Mouse (Mus musculus): ENCODE results near the gene Hapln2.

Gene Hapln2

GRCm38 (mm10) chr3:88005822-88006786 is 21.3 kb downstream of the Hapln2 start:
- CTCF ChIA-PET = interaction anchor here (0.6 to 0.7 kb wide), 2 partner anchors 13 to 198 kb away, joined by 4 read pairs; no protein-coding TSS in a partner anchor

- CTCF ChIA-PET = no interaction called here
These were observed 24.9 kb downstream of the Hapln2 start for GRCm38 (mm10) chr3:88002291-88002976.

GRCm38 (mm10) chr3:88000816-88001595 is 26.4 kb downstream of the Hapln2 start:
- CTCF ChIA-PET = no interaction called here

- CTCF ChIA-PET = no interaction called here
These were observed 27.2 kb downstream of the Hapln2 start, which contains the start of gene Bcan for GRCm38 (mm10) chr3:88000181-88000580. Gene Bcan (minus strand): TSS chr3:88000230.

- CTCF ChIA-PET = interaction anchor here (0.6 kb wide), 2 partner anchors 33 to 730 kb away, joined by 4 to 7 read pairs; no protein-coding TSS in a partner anchor
These were observed 28.0 kb downstream of the Hapln2 start for GRCm38 (mm10) chr3:87999243-87999895.

- CTCF ChIA-PET = interaction anchor here (0.6 kb wide), 2 partner anchors 32 to 731 kb away, joined by 4 to 7 read pairs; no protein-coding TSS in a partner anchor
These were observed 28.6 kb downstream of the Hapln2 start for GRCm38 (mm10) chr3:87998747-87999146.

DNA sequence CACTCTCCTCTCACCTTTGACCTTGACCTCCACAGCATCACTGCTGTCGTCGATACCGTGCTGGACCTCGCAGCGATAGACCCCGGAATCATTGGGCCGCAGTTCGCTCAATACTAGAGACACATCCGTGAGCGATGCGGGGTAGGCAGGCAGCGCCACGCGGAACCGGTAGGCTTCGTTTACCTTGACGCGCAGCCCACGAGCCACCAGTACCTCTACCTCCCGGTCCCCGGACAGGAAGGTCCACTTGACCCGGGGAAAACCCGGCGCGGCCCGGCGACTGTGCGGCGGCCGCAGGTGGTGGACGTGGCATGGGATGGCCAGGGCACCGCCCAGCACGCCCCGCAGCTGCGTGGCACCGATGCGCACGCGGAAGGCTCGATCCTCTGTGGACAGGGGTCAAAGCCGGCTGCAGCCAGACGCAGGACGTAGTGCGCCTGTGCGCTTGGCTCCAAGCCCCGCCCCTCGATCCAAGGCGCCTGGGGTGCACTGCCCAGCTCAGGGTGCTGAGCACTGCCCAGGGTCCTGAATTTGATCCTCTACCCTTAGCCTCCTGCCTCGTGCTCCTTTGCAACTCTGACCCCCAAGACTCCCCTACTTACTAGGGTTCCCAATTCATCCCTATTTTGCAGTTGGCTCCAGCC is 30.3 kb downstream of the Hapln2 start:
- CTCF ChIA-PET = no interaction called here

DNA sequence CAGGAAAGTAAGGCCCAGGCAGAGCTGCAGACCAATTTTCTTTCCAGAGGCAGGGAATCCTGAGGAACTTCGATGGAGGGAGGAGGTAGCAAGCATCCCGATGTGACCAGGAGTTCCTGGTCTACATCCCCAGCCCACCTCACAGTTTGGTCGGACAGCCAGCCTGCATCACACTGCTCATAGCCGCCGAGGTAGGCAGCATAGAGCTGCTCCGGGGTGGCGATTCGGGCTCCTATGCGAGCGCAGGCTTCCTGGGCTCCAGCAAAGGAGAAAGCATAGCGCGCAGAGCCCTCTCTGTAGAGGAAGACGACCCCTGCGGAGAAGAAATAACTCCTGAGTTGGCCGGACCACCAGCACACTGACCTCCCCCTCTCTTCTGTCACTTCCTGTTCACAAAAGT is 31.0 kb downstream of the Hapln2 start:
- CTCF ChIA-PET = no interaction called here

DNA sequence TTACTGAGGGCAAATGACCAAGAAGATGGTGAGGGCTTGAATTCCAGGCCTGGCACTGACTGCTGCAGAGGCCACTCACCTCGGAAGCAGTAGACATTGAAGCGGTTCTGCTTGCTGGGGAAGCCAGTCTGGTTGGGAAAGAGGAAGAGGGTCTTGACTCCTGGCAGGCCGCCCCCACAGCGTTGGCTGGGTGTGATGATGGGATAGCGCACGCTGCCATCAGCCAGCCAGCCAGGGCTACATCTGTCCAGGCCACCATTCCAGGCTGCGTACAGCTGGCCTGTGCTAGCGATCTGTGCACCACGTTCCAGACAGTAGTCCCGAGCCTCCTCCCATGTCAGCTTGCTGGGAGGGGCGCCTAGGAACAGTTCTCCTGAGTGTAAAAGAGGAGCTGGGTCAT is 32.1 kb downstream of the Hapln2 start:
- CTCF ChIA-PET = no interaction called here

DNA sequence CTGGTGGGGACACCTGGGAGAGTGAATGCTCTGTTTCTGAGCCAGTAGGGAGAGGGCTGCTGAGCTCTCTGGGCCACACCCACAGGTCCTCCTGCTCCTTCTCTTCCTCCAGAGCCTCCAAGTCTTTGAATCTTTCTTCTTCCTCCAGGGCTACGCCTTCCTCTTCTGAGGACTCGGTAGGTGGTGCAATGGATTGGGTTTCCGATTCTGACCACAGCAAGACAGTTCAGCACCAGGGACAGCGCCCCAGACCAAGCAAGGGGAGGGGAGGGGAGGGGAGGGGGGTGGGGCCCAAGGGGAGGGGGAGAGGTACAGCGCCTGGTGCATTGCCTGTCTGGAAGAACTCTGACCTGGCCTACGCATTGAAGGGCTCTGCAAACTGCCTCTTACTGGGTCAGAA is 33.9 kb downstream of the Hapln2 start:
- CTCF ChIA-PET = interaction anchor here (0.7 kb wide), 1 partner anchor 1207 kb away, joined by 8 read pairs; no protein-coding TSS in a partner anchor

DNA sequence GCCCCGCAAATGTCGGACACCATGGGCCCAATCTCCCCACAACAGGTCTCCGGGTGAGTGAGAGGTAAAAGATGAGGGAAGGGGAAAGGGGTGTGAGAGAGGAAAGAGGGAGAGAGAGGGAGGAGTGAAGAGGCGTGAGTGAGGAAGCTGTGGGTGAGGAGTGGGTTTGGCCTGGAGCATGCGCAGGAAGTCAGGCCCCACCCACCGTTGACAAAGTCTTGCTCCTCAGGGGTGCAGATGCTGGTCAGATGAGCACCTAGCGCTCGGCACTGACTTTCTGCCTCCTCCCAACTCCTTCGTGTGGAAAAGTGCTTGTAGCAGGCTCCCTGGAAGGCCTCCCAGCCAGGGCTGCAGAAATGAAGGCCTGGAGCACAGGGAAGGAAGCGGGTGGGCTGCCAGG is 37.4 kb downstream of the Hapln2 start:
- CTCF ChIA-PET = interaction anchor here (0.7 kb wide), 1 partner anchor 571 kb away, joined by 4 read pairs; no protein-coding TSS in a partner anchor

DNA sequence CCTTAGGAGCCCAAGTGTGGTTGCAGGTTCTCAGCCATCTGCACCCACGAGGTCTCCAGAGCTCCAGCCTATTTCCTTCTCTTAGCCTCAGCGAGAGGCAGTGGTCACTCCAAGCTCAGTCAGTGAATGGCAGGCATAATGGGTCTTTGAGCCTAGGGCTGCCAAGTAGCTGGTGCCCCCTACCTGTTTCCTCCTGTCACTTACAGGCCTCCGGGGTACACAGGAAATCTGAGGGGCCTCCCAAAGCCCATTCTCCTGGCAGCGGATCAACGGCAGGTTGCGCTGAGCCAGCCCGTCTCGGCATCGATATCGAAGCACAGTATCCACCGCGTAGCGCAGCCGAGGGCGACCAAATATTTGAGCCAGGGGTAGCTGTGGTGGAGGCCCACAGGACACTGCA is 39.3 kb downstream of the Hapln2 start:
- CTCF ChIA-PET = interaction anchor here (0.6 to 1.4 kb wide), 2 partner anchors 82 to 847 kb away, joined by 5 to 7 read pairs; no protein-coding TSS in a partner anchor

DNA sequence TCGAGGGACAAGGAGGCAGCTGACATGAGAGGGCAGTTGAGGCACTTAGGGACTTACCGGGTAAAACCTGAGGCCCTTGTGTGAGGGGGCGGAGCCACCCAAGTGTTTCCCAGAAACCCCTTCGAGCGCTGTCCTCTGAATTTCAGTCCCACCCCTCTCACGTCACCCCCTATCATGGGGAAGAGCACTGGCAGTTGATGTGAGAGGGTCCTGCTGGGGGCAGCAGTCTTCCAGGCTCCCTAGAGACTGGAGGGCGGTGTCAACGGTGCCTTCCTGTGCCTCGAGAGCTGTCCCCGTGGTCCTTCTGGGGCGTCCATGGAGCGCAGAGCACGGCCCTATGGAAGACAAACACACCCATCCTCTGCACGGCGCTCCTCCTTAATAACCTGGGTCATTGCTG is 39.8 kb downstream of the Hapln2 start:
- CTCF ChIA-PET = interaction anchor here (0.6 to 1.4 kb wide), 2 partner anchors 82 to 847 kb away, joined by 5 to 7 read pairs; no protein-coding TSS in a partner anchor

DNA sequence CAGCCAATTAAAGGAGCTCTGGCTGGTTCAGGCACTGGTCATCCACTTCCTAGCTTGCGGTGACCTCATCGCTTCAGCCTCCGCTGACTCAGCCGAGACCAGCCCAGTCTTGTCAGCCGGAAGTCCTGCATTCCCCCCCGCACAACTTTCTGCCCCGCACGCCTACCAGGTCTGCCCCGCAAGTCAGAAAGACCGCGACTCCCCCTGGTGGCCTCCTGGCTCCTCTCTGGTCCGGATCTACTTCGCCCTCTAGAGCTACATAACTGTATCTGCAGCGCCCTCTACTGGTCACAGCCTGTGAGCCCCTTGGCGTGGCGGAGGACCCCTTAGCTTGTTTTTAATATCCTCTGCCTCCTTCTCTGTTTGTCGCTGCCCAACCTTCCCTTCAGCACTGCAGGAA is 40.5 kb downstream of the Hapln2 start:
- CTCF ChIA-PET = interaction anchor here (0.5 to 1.4 kb wide), 5 partner anchors 17 to 1846 kb away, joined by 3 to 5 read pairs (median 4); no protein-coding TSS in a partner anchor

- CTCF ChIA-PET = interaction anchor here (0.5 to 1.4 kb wide), 3 partner anchors 16 to 550 kb away, joined by 3 to 12 read pairs (median 5); no protein-coding TSS in a partner anchor
These were observed 41.7 kb downstream of the Hapln2 start for GRCm38 (mm10) chr3:87985505-87986320.

- CTCF ChIA-PET = no interaction called here
These were observed 43.3 kb downstream of the Hapln2 start for GRCm38 (mm10) chr3:87984094-87984493.

- CTCF ChIA-PET = no interaction called here
These were observed 43.8 kb downstream of the Hapln2 start for GRCm38 (mm10) chr3:87983627-87984026.

DNA sequence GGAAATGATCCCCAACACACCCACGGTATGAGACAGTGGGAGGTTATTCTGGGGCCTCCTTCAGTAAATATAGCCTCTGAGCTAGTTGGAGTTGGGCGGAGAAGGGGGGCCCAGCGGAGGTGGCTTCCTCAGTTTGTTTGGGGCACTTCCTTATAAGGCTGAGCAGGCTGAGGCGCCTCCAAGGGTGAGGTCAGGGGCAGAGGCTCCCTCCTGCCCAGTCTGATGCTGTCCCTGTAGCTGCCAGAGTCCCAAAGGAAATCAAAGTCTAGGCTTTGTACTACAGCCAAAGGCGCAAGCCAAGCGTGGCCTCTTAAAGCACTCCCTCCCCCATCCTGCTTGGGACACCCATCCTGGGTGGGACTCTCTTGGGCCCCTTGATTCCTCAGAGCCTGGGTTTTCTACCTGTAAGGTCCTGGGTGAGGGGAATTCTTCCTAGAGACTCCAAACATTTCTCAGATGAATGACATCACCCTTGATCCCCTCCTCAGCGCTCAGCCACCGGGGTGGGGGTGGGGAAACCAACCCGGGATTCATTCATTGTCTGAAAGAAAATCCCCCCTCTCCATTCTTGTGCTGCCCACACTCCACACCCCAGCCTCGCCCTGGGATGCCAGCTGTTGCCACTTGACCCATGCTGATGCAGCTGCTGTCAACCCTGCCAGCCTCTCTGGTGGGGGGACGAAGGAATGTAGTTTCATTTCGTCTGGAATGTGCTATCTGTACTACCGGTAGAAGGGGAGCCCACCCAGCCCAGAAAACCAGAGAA is 44.4 kb downstream of the Hapln2 start:
- CTCF ChIA-PET = no interaction called here
